Mouse (Mus musculus) spleen, postnatal 36 days (tissue): Measurements from ENCODE around the gene Smyd4.

Experiments
- DNase-seq, 2 experiments: peaks; one replicate each; pipeline ENCODE4 v3.0.0; 2022; ENCODE audit warnings: low spot score in 2 of 2, mixed read lengths in 1 of 2

Gene Smyd4

DNA sequence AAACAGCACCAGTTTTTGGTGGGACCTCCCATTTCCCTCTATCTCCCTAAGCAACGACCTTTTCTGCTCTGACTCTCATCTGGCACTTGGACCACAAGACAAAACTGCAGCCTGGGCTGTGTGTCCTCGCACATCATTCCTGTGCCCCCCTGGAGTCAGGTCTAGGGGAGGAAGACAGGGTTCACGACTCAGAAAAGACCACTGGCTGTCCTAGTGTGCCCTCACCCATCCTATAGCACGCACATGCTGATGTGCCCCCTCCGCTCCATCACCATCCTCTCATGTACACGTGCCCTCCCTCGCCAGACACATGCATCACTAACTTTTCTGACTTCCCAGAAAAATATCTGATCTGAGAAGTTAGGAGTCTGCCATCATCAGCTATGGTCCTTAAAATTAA lies 71.8 kb downstream of the Smyd4 start:
- no peak for DNase-seq

DNA sequence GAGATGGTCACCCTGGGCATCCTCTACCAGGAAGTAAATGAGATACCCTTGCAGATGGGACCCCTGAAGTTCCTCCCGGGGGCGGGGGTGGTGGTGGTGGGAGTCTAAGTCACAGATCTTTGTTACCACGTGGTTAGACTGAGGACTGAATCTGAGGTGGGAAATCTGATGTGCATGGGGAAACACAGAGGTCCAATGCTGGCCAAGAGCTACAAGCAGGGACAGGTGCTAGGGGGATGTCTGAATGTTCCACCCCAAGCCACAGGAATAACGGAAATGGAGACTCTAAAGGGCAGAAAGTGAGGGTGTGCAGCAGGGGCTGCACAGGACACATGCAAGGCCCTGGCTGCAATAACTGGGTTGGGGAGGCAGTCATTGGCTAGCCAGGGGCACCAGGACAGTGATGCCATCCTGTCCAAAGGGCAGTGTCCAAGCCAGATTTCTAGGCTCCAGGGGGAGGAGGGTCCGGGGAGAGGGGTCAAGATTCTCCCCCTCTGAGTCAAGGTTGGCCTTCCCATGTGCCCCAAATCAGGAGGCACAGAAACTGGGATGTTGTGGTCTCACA lies 72.7 kb downstream of the Smyd4 start:
- no peak for DNase-seq

DNA sequence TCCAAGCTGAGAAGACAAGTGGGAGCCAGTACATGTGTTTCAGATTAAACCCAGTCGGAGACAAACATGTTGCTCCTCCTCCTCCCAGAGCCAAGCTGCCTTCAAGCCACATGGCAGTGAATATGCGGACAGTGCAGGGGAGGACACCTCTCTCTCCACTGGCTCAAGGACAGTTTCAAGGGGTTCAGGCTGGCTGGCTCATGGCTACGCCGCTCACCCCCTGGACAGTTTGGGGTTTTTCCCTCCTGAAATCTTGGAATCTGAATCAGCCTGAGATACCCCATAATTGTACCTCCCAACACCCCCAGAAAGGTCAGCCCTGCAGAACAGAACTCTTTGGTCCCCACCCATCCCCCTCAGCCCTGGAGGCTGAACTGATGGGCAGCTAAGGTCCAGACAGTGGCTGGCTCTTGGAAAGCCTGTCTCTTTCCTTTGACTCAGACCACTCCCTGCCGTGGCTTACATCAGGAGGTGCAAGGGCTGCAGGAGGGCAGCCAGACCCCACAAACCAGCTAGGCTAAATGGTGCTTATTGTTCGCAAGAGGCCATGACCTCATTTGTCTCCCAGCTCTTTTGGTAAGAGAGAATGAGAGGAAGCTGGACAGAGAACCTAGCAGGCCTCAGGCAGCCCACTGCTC lies 73.3 kb downstream of the Smyd4 start:
- no peak for DNase-seq

DNA sequence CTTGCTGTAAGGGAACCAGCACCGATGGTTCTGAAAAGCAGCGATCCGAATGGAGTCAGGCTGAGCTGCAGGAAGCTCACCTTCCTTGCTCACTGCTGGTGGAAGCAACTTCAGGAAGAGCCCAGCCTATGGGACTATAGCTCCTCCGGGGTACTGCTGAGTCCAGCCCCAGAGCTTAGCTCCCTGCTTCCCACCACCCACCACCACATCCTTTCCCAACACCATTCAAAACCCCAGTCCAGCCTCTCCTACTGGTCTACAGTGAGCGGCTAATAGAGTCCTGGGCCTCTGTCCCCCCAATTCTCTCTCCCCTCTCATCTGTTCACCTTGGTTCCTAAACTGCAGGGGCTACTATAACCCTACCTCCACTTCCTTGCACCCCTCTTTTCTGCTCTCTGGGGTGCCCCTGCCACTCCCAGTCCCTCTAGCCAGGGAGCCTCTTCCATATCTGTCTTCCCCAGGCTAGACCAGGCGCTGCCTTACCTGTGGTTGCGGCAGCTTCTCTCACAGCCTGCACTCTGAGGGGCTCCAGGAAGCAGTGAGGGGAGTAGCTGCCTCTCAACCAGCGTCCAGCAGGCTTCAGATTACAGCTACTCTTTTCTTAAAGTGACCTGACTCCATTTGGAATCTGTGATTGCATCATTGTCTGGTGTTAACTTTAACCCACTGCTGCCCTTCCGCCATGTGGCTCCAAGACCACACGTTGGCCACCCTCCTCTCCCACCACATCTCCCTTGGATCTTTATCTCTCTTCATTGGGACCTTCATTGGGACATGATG lies 74.0 kb downstream of the Smyd4 start, which contains the start of gene Serpinf1:
TSS of gene Serpinf1 (minus strand) at position 689 of the 780 bp plus-strand sequence.
- DNase-seq: no peak

DNA sequence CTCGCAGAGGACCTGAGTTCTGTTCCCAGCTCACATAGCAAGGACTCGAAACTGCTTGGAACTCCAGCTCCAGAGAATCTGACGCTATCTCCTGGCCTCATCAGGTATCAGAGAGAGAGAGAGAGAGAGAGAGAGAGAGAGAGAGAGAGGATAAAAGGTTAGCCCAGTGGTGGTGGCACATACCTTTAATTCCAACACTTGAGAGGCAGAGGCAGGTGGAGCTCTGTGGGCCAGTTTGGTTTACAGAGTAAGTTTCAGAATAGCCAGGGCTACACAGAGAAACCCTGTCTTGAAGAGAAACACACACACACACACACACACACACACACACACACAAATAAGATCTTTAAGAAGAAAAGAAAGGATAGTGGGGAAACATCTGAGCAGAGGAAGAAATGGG lies 74.9 kb downstream of the Smyd4 start:
- DNase-seq: no peak

DNA sequence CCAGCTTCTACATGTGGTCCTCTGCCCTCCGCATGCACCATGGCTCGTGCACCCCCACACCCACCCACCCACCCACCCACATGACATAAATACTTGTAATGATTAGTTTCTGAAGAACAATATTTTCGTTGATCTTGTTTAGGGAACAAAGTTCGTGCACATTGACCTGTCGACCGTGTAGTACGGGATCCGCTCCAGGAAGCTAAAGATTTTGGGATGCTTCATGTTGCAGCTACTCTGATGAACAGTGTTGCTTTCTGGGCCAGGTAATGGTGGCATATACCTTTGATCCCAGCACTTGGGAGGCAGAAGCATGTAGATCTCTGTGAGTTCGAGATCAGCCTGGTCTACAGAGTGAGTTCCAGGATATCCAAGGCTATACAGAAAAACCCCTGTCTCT lies 75.8 kb downstream of the Smyd4 start:
- DNase-seq: no peak

DNA sequence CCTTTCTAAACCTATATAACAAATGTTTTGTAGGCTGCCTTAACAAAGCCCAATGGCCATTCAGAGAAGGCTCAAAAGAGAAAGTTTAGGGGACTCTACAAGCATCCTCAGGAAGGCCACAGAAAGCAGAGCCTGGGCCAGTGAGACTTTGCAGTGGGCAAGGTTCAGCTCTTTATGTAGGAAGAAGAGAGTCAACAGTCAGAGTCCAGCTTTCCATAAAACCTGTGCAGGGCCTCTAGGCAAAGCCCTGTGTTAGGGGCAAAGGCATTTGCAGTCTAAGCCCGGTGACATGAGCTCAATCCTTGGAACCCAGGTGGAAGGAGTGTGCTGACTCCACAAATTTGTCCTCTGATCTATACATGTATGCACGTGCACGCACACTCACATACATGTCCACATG lies 76.2 kb downstream of the Smyd4 start:
- no peak for DNase-seq

DNA sequence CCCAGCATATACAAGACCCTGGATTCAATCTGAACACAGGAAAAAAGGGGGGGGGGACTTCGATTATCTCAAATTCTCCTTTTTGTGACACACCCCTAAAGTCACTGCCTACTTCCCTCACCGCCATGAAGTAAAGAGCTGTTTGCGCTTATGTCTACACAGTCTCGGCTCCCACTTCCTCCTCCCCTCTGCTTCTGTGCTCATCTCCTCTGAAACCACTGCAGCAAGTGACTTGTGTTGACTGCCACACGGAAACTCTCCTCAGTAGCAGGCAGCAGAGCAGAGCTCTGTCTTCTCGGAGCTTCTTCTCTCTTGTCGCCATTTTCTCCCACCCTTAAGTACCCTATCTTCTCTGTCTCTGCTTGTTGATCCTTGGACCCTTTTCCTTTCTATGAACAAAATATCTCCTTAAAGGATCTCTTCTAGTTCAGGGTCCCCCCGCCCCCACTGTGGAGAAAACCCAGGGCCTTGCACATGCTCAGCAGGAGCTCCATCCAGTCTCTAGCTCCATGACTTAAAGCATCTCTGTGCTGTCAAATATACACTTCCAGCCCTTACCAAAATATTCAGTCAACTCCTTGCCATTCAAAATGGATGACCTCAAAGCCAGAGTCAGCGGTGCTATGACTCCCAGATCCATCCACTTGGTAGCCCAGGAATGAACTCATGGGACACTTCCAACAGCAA lies 80.9 kb downstream of the Smyd4 start:
- DNase-seq: peak; percentile 82

DNA sequence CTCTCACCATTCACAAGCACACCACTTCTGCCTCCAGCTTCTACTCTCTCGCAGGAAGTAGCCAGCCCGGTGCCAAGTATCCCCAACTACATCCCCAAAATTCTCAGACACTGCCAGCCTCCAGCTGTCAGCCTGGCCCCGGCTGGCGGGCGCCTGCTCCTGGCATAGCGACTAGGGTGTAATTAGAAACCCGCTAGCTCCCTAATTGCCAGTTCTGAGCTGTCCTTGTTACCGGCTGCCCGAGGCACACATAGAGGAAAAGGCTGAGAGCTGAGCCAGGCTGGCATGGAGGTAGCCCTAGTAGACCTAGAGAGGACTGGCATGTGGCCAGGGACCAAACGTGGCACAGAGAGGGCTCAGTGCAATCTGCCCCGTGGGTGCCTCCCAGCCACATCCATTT lies 83.1 kb downstream of the Smyd4 start:
- no peak for DNase-seq

DNA sequence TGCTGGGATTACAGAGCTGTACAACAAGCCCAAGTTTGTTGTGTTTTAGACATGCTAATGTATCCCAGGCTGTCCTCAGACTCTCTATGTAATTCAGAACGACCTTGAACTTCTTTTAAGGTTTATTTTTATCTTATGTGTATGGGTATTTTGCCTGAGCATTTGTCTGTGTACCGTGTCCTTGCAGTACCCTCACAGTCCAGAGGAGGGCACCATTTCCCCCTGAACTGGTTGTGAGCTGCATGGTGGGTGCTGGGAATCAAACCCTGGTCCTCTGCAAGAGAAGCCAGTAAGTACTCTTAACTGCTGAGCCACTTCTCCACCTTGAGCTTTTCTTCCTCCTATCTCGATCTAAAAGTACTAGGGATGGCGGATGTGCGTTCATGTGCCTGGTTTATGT lies 85.9 kb downstream of the Smyd4 start:
- DNase-seq: no peak

DNA sequence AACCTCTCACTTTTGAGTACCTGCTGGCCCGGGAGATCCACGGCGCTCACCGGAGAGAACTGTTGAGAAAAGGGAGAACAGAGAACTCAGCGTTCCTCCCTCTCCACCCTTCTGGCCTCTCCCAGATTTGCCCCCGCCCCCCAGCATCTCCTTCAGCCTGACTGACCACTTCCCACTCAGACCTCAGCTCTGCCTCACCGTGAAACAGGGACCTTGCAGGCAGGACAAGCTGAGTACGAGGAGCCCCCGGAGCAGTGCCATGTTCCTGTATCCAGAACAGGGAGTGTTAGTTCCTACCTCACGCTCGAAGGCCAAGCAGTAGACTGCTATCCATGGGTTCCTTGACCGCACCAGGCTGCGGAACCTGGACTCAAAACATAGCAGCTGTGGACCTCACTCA lies 90.0 kb downstream of the Smyd4 start:
- no peak for DNase-seq

DNA sequence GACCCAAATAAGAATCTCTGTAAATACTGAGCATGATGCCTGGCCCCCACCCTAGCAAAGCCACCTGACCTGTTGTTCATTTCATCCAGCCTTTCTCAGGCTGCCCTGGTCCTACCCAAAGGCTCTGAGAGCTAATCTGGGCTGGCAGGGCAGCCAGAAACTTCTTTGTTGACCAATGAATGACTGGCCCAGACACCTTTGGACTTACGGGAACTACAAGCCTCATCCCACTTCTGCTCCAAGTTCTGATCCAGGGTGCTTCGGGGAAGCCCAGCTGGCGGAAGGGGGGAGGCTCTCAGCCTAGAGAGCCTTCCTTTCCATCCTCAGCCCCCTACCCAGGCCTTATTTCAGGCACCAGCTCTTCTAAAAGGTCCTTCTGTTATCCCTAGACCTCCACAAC lies 90.6 kb downstream of the Smyd4 start:
- DNase-seq: no peak

DNA sequence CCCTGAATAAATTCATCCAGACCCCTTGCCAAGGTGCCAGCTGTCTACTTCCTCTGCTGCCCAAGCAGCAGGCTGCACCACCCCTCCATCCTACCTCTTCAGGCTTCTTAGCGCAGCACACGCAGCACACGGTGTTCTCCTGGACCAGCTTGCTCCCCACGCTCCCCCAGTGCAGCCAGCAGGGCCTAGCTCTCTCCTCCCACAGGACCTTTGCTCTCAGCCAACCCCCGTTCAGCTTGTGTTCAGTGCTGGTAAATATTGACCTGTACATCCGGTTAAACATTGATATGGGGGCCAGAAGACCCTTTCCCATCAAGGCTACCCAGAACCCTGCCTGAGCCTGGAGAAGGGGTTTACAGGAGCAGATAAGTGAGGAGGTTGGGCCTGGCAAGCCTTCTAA lies 91.1 kb downstream of the Smyd4 start, which contains the start of gene Serpinf2:
TSS of gene Serpinf2 (minus strand) at position 229 of the 400 bp plus-strand sequence.
- no peak for DNase-seq

DNA sequence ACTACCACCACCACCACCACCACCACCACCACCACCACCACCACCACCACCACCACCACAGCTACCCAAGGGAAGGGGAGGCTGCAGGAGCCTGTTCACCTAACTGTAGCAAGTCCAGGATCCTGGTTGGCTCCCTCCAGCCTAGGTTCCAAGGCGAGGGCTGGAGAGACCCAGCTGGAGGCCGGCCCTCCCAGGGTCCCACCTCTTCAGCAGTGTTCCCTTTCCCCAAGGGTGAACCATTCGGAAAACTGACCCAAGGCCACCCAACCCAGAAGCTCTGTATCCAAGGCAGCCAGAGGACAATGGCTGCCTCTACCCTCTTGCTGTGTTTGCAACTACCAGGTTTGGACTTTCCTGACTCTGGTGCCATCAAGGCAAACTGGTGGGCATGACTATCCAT lies 91.7 kb downstream of the Smyd4 start:
- DNase-seq: no peak

DNA sequence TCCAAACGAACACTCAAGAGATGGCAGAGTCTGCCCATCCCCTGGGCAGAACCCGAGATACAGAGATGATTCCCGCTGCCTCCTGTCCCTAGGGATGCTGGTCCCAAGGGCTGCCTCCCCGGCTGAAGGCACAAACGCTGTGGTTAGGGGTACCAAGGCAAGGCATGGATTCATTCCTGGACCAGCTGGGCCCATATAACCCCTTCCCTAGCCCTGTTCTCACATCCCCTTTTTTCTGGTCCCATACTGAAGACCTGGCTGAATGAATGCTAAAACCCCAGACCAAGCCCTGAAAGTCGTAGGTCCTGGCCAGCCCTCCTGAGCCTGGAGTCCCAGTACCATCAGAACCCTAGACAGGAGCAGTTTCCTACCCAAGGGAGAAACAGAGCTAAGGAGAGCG lies 92.8 kb downstream of the Smyd4 start:
- no peak for DNase-seq

DNA sequence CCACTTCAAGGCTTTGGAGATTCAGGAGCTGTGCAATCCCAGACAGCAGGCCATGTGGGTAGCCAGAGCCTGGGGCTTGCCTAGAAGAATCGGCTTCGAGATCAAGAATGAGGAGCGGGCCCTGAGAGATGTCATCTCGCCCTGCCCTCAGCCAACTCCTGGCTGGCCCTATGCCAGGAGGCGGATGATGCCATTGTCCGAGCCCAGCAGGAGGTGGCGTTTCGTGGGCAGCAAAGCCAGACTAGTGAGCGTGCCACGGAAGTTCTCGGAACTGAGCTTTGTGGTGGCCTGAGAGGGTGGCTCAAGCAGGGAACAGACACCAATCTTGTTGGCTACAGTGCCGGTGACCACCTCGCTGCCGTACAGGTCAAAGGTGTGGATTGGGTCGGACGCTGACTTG lies 93.4 kb downstream of the Smyd4 start:
- DNase-seq: no peak

DNA sequence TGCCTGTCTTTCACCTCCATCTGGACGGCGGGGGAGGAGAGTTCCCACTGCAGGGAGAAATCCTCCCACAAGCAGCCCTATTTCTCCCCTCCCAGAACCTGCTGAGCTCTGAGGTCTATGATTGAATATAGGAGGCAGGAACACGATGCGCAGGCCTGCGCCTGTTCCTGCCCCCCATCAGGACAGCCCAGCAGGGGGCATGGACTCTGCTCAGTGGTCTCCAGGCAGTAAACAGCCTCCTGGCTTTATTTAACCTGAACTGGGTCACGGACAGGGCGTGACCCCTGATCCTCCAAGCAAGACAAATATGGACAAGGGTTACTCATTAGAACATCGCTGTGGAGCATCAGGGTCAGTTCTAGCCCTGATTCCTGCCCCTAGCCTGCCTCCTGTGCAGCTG lies 95.5 kb downstream of the Smyd4 start:
- no peak for DNase-seq

DNA sequence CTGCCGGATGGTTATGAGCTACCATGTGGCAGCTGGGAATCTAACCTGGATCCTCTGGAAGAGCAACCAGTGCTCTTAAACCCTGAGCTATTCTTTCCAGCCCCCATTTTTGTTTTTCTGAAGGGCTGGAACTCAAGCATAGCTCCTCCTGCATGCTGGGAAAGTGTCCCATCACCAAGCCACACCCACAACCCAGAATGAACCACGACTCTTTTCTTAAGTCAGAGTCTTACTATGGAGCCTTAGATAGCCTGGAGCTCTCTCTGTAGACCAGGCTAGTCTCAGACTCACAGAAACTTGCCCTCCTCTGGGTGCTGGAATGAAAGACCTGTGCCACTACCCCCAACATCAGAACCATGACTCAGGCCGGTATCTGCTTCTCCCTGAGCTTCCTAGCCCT lies 100.3 kb downstream of the Smyd4 start:
- DNase-seq: no peak

DNA sequence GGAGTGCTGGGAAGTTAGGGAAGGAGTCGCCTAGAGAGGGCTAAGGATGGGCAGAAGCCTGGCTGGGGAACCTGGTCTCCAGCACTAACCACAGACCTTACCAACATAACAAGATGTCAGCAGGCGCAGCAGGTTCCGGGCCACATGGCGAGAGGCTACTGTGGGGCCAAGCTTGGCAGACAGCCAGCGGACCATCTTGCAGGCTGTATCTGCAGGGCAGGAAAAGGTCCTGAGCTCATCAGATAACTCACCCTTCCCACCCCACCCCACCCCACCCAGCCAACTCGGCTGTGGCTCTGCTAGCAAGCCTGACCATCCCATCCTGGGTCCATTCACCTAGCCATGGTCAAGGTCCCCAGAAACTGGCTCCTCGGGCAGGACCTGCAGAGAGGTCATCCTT lies 101.5 kb downstream of the Smyd4 start:
- peak; percentile 57 to 70 for DNase-seq

DNA sequence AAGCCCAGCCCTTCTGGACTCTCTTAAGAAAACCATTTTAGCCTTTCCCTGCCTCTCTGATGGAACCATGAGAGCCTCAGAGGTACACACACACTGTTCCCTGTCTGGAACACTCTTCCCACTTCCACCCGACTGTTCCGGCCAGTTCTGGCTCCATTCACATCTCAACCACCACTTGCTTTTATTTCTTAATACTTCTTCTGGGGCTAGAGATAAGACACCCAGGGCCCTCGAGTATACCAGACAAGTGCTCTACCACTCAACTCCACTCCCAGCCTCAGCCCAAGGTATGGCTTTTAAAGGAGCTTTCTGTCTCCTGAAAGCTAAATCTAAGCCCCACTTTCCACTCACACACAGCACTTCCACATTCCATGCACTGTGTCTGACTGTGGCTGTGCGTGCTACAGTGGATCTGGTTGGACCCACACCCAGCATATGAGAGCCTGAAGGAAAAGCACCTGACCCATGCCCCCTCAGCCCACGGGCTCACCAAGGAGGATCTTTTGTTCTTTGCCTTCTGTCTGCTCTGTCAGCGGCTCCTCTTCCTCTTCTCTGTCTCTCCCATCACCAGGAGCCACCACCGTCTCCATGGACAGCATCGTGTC lies 102.2 kb downstream of the Smyd4 start:
- no peak for DNase-seq

DNA sequence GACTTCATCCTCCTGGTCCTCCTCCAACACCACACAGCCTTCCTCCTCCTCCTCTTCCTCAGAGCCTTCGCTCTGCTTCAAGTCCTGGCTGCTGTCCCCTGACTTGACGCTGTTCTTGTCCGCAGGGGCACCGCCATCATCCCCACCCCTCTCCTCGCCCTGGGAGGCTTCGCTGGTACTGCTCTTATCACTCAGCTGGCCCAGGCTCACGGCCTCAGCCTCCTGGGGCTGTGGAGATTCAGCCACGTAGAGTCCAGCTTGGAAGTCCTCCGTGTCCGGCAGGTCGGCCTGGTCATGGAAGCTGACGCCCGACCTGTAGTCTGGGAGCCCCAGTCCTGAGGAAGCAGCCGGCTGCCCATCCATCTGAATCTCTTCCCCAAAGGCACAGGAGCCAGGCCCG lies 102.7 kb downstream of the Smyd4 start:
- DNase-seq: no peak

DNA sequence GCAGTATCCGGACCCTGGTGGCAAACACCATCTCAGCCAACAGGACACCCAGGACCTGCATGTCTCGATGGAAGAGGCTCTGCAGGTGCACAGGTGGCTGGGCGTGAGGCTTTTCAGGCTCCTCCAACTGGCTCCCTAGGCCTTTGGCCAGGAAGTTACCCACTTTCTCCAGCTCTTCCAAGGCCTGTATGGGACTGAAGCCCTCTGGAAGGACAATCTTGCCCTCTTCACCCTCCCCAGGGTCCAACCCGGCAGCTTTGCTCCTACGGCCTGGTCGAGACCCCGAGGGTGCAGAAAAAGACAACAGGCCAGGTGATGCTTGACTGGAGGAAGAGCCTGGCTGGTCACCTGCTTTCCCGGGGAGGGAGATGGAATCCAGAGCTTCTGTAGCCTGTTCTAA lies 103.8 kb downstream of the Smyd4 start:
- no peak for DNase-seq
